Mouse (Mus musculus) brain, embryonic 14.5 days (tissue): ENCODE data around the gene Tmem235. TPM values are rescaled to one million over a fixed set of nuclear protein-coding genes. Genes with fewer than 3 reads are reported as not detected.
A peak's percentile ranks its signal among the peaks of the same experiment; 100 is the strongest.

Experiments
- DNase-seq: peaks from one replicate; pipeline ENCODE4 v3.0.0-alpha.2; 2011; ENCODE audit warnings: low read depth
- CTCF ChIP-seq: fragments of 200-500 bp; IDR thresholded peaks from 2 replicates; pipeline ENCODE4 v1.5.1; 2012; ENCODE audit warnings: inconsistent platforms, mild to moderate bottlenecking, moderate library complexity, borderline replicate concordance; ENCODE audit not compliant: insufficient read depth, insufficient read length; ENCODE audit errors: extremely low read depth
- POLR2A ChIP-seq: fragments of 200-500 bp; IDR thresholded peaks from 2 replicates; pipeline ENCODE4 v1.6.1; 2012; ENCODE audit warnings: mild to moderate bottlenecking, inconsistent platforms, borderline replicate concordance; ENCODE audit not compliant: poor library complexity, insufficient read depth, insufficient read length, severe bottlenecking; ENCODE audit errors: extremely low read depth
- polyA plus RNA-seq: library from polyadenylated mRNA; depleted of rRNA; stranded (reverse); fragments of >200 nt; gene quantifications from 2 replicates; pipeline ENCODE4 v1.2.3, GENCODE M21; 2012

The Tmem235 gene
- polyA plus RNA-seq, 1 experiment = 0.10 TPM

GRCm38 (mm10) chr11:117836306-117836705 lies 24.2 kb upstream of the Tmem235 start:
- DNase-seq = peak; percentile 64
- TF ChIP-seq POLR2A (no peak), CTCF (no peak)

DNA sequence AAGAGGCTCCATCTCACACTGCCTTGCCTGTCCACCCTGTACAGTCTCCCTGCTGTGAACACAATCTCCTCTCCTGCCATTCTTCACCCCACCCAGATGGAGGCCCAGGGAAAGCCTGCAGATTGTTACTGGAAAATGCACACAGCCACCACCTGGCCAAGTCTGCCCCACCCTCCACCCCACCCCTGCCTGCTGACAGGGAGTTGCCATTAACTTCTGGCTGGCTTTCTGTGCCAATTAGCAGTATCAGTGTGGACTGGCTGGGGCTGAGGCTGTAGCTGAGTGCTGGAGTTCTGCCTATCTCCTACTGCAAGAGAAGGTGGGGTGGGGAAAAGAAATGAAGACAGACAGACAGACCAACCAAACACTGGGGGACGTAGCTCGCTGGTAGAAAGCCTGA lies 22.0 kb upstream of the Tmem235 start:
- no peak for TF ChIP-seq POLR2A
- TF ChIP-seq CTCF = no peak
- peak; percentile 56 for DNase-seq

GRCm38 (mm10) chr11:117839021-117839420 lies 21.5 kb upstream of the Tmem235 start:
- DNase-seq = peak; percentile 55
- no peak for TF ChIP-seq POLR2A
- no peak for TF ChIP-seq CTCF

DNA sequence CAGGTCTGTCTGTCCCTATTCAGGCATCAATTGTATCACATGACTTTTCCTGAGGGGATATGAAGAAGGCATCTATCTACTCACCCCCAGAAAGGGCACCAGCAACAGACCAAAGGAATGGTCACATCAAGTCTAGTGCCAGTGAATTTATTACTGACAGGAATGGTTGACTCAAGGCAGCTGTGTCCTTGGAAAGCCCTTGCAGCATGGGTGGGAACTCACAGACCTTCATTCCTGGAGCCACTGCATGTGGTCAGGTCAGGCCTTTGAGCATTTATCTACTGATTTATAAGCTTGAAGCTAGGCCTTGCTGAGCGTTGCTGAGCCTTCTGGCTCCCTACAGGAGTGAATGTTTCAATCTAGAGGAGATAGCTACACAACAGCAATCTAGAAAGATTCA lies 19.6 kb upstream of the Tmem235 start:
- no peak for DNase-seq
- TF ChIP-seq POLR2A (no peak), CTCF (no peak)

- TF ChIP-seq POLR2A = no peak
- no peak for TF ChIP-seq CTCF
- DNase-seq = no peak
Observed at GRCm38 (mm10) chr11:117843434-117843833, 17.1 kb upstream of the Tmem235 start.

DNA sequence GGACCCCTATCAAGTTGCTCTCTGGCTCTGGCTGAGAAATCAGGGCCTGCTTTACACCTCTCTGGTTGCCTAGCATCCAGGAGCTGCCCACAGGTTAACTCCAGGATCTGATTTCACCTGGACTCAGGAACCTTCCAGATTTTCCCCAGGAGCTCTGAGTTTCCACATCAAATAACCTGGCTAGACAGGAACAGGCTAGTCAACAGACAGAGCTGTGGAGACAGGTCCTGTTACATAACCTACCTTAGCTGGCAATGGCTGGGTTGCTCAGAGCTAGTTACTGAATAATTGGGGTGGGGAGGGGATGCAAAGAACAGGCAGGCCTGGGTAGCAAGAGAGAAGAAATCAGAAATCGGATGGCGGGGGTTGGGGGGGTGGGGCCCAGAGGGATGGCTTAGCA lies 15.6 kb upstream of the Tmem235 start:
- DNase-seq = no peak
- TF ChIP-seq CTCF (no peak), POLR2A (no peak)

- no peak for DNase-seq
- TF ChIP-seq CTCF = no peak
- TF ChIP-seq POLR2A = no peak
Observed at GRCm38 (mm10) chr11:117845651-117846050, 14.9 kb upstream of the Tmem235 start.

DNA sequence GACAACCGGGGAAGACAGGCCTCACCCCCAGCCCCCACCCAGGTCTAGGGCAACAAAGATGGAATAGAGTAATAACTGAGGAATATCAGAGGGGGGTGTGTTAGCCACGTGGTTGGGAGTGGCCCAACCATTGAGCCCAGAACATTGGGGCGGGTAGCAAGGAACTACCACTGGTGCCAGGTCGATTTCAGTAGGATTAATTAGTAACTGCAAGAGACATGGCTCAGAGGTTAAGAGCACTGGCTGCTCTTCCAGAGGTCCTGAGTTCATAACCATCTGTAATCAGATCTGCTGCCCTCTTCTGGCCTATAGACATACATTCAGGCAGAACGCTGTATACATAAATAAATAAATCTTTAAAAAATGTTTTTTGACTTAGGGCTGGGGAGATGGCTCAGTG lies 13.9 kb upstream of the Tmem235 start:
- TF ChIP-seq POLR2A (no peak), CTCF (0 out of 2 replicates have a peak, but pooled peaks have one; percentile 3)
- no peak for DNase-seq

- no peak for TF ChIP-seq CTCF
- DNase-seq = no peak
Observed at GRCm38 (mm10) chr11:117847593-117848215, 12.8 kb upstream of the Tmem235 start.

GRCm38 (mm10) chr11:117848271-117848984 lies 12.1 kb upstream of the Tmem235 start:
- no peak for TF ChIP-seq POLR2A
- no peak for TF ChIP-seq CTCF
- DNase-seq = no peak

DNA sequence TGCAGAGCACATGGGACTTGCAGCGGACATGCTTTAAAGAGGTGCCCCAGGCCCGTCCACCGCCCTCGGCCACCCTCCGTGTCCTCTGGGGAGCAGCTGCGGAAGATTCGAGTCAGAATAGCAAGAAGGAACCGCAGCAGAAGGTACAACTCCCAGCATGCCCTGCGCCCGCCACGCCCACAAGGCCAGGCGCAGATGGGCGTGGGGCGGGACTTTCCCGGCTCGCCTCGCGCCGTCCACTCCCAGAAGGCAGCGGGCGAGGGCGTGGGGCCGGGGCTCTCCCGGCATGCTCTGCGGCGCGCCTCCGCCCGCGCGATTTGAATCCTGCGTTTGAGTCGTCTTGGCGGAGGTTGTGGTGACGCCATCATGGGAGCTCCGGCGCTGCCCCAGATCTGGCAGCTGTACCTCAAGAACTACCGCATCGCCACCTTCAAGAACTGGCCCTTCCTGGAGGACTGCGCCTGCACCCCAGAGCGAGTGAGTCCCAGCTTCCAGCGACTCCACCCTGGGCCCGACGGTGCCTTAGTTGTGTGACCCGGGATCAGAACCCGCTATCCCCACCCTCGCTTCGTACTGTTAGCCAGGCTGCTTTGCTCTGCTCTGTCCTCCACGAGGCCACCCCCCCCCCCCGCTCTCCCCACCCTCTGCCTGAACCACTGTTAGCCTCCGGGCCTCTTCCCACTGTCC lies 11.4 kb upstream of the Tmem235 start, which contains the start of gene Birc5:
Gene Birc5, plus strand, starts transcription at position 267 of the 687 bp plus-strand sequence.
- TF ChIP-seq CTCF (no peak), POLR2A (peak; percentile 55; the same call in 1 of the 2 replicates)
- DNase-seq = peak; percentile 98

DNA sequence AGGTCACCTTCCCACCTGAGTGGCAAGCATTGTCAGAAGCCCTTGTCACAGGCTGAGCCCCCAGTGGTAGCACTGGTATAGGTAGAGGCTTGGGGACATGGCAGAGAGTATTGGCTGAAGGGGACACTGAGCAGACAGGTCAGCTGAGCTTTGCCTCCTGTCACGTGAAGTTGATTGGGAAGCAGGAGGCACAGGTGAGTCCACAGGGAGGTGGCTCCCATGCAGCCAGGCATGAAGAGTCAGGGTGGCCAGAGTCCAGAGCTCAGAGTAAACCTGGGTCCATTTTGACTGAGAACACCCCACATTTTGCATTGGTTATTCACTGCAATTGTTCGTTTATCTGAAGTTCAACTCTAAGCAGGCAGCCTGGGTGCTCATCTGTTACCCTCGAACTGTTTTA lies 7.7 kb upstream of the Tmem235 start:
- no peak for TF ChIP-seq POLR2A
- no peak for TF ChIP-seq CTCF

DNA sequence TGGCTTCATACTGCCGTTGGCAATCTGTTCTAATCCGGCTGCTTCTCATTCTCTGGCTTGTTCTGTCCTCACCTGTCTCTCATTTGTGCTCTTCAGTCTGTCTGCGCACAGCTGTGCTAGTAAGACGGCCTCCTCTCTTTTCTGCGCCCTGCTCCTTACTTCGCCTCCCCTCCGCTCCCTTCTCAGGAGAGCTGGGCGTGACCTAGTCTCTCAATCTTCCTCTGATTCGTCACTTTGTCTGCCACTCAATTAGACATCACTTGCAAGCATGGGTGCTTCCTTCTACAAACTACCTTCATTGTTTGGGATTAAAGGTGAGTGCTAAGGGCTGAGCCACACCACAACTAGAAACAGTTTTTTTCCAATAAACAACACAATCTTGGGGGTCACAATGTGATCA lies 6.3 kb upstream of the Tmem235 start:
- no peak for DNase-seq
- TF ChIP-seq POLR2A (no peak), CTCF (no peak)

More for the DNA sequence above, 7.7 kb upstream of the Tmem235 start:
- DNase-seq = no peak
